Mouse (Mus musculus): Measurements from ENCODE around the gene Cdc20b. TPM values are rescaled to one million over a fixed set of nuclear protein-coding genes. Genes with fewer than 3 reads are reported as not detected.

The Cdc20b gene
- polyA plus RNA-seq, 2 experiments = not detected

DNA sequence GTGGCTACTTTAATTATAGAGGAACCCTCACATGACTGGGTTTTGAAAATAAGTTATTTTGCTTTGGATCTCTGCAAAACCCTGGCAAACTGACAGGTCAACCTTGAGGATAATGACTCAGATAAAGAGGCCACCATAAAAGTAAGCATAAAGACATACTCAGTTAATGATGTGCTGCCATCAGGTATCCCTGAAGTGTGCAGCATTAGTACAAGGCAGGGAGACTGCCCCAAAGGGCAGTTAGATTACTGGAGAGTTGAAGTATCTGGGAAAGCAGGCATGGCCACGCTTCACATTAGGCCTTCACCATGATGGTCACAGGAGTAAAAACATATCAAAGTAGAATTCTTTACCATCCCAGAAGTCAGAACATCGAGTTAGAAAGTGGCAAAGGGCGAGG, 10.0 kb downstream of the Cdc20b start:
- peak overlapping the region; percentile 72 for H3K9ac ChIP-seq (ENCODE audit: low read depth, low read length, severe bottlenecking)
- no peak overlapping the region for H3K27ac ChIP-seq (replicated peaks; ENCODE audit: low read depth, low read length)
- no peaks in the 10 kb centered on the region for H3K9me3 ChIP-seq (ENCODE audit: control insufficient read depth, low read length)
- ATAC-seq (ENCODE audit: low FRiP score, low read depth) (no peak), DNase-seq (ENCODE audit: low spot score) (no peak)
- peak overlapping the region; percentile 59 for H3K4me2 ChIP-seq (replicated peaks; ENCODE audit: low read depth, low read length, severe bottlenecking)
- peaks cover 10% of the 10 kb centered on the region for H3K4me1 ChIP-seq (ENCODE audit: control insufficient read depth, insufficient read depth, low read length)
- peaks cover 24% of the 10 kb centered on the region for H3K36me3 ChIP-seq (ENCODE audit: control insufficient read depth, insufficient read depth, low read length)
- peak overlapping the region; percentile 65 for H3K4me3 ChIP-seq (replicated peaks; ENCODE audit: low read length)
- H3K27me3 ChIP-seq (ENCODE audit: control insufficient read depth, insufficient read depth, low read length) = no peaks in the 10 kb centered on the region
- no peak for TF ChIP-seq POLR2A (IDR thresholded peaks at IDR 0.05; ENCODE audit: borderline replicate concordance, extremely low read depth, insufficient read depth, insufficient read length)
- WGBS = 59% methylated on average over 3 of the region's 3 CpGs

DNA sequence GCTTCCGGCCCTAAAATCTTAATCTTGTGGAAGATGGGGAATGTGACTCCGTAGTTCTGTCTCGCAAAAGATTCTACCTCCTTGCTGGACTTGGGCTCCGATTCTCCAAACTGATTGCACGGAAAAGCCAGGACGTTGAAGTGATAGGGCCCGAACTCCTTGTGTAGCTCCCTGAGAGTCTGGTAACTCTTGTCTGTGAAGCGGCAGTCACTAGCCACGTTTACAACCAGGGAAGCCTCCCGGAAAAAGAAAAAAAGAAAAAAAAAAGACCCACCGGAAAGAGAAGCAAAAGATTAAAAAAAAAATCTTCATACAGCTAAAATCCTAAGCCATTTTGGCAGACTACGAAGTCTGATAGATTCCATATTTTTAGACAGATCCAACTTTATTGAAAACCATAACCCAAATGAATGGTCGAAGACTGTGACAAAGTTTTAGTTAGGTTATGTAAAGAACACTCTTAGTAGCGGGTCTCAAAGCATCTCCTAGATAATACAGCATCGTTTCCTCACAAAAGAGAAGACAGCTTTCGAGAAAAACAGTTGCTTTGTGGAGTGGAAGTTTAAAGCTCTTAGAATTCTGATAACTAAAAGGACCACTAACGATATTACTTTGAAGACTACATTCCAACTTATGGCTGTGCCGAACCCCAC, 10.7 kb downstream of the Cdc20b start:
- Histone ChIP-seq H3K4me2 (replicated peaks; ENCODE audit: low read depth, low read length, severe bottlenecking) (peak overlapping the region; percentile 59), H3K4me1 (ENCODE audit: control insufficient read depth, insufficient read depth, low read length) (peaks cover 10% of the 10 kb centered on the region), H3K9ac (ENCODE audit: low read depth, low read length, severe bottlenecking) (peak overlapping the region; percentile 72), H3K27ac (replicated peaks; ENCODE audit: low read depth, low read length) (peak overlapping the region; percentile 87), H3K27me3 (ENCODE audit: control insufficient read depth, insufficient read depth, low read length) (no peaks in the 10 kb centered on the region), H3K4me3 (replicated peaks; ENCODE audit: low read length) (peak overlapping the region; percentile 65), H3K9me3 (ENCODE audit: control insufficient read depth, low read length) (no peaks in the 10 kb centered on the region), H3K36me3 (ENCODE audit: control insufficient read depth, insufficient read depth, low read length) (peaks cover 24% of the 10 kb centered on the region)
- DNase-seq (ENCODE audit: low spot score) (peak; percentile 54), ATAC-seq (ENCODE audit: low FRiP score, low read depth) (no peak)
- 8% methylated on average over 18 of the region's 18 CpGs for WGBS
- TF ChIP-seq POLR2A (IDR thresholded peaks at IDR 0.05; ENCODE audit: borderline replicate concordance, extremely low read depth, insufficient read depth, insufficient read length) = no peak

DNA sequence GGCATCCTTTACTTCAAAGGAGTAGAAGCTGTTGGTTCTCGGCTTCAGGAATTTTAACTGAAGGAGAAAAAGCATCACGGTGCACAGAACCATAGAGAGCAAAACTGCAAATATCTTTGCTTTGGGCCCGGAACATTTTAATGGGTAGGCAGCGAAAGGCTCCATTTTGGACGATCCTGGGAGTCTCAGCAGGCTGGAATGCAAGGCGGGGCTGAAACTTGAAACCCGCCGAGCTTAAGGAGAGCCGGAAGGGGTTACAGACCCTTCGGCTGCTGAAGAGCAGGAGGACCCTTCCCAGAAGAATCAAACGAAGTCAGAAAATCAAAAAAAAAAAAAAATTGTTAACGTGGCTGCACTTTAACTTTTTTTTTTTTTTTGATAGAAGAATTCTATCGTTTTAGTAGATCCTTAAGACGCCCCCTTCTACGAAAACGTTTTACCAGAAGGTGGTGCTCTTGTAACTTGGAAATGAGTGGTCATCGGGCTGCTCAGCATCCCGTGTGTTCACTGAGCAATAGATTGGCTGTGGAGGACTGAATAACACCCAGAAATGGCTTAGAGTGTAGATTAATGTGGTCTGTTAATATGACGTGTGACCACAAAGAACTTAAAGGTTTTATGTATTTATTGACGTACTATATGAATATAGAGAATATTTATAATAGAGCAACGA, 11.4 kb downstream of the Cdc20b start, which contains the start of gene Gpx8:
TSS of gene Gpx8 (minus strand) at position 200 of the 673 bp plus-strand sequence.
- peak; percentile 93 for ATAC-seq (ENCODE audit: low FRiP score, low read depth)
- WGBS = 4% methylated on average over 21 of the region's 21 CpGs
- H3K36me3 ChIP-seq (ENCODE audit: control insufficient read depth, insufficient read depth, low read length) = peaks cover 18% of the 10 kb centered on the region
- DNase-seq (ENCODE audit: low spot score) = peak; percentile 91
- peak within 1 kb of the TSS; percentile 87 for H3K27ac ChIP-seq (replicated peaks; ENCODE audit: low read depth, low read length)
- peak within 1 kb of the TSS; percentile 72 for H3K9ac ChIP-seq (ENCODE audit: low read depth, low read length, severe bottlenecking)
- no peaks in the 10 kb centered on the region for H3K27me3 ChIP-seq (ENCODE audit: control insufficient read depth, insufficient read depth, low read length)
- H3K4me3 ChIP-seq (replicated peaks; ENCODE audit: low read length) = peak within 1 kb of the TSS; percentile 65
- H3K4me1 ChIP-seq (ENCODE audit: control insufficient read depth, insufficient read depth, low read length) = peaks cover 10% of the 10 kb centered on the region
- no peak for TF ChIP-seq POLR2A (IDR thresholded peaks at IDR 0.05; ENCODE audit: borderline replicate concordance, extremely low read depth, insufficient read depth, insufficient read length)
- H3K9me3 ChIP-seq (ENCODE audit: control insufficient read depth, low read length) = no peaks in the 10 kb centered on the region
- H3K4me2 ChIP-seq (replicated peaks; ENCODE audit: low read depth, low read length, severe bottlenecking) = peak within 1 kb of the TSS; percentile 59

DNA sequence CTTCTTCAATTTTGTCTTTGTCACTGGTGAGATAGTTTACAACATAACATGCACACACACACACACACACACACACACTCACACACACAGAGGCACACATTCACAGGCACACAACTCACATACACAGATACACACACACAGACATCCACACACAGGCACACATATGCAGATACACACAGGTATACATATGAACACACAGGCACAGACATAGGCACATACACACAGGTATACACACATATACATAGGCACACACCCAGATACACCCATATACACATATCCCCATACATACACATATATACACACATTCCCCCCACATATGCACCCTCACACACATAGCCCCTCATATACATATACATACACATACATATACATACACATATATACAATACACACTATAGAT, 12.1 kb downstream of the Cdc20b start:
- no peak overlapping the region for H3K4me3 ChIP-seq (replicated peaks; ENCODE audit: low read length)
- H3K4me2 ChIP-seq (replicated peaks; ENCODE audit: low read depth, low read length, severe bottlenecking) = no peak overlapping the region
- ATAC-seq (ENCODE audit: low FRiP score, low read depth) = no peak

DNA sequence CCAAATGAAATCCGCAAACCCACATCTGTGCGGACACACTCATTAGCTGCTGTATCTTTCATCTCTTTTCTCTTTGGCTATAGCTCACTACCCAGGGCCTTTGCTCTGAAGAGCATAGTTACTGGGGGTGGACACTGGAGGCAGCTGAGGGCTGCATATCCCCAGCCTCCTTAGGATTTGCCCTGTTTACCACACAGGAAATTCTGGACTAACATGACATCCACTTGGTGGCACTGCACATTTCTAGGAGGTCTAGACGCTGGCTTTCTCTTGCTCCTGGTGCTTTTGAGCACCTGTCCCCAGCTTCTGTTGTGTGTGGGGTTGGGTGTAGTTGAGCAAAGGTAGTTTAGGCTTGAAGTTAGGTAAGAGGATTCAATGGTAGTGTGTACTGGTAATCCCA, 12.7 kb downstream of the Cdc20b start:
- Histone ChIP-seq H3K4me2 (replicated peaks; ENCODE audit: low read depth, low read length, severe bottlenecking) (no peak overlapping the region), H3K9me3 (ENCODE audit: control insufficient read depth, low read length) (no peaks in the 10 kb centered on the region), H3K9ac (ENCODE audit: low read depth, low read length, severe bottlenecking) (no peak overlapping the region), H3K27me3 (ENCODE audit: control insufficient read depth, insufficient read depth, low read length) (no peaks in the 10 kb centered on the region), H3K4me1 (ENCODE audit: control insufficient read depth, insufficient read depth, low read length) (peaks cover 10% of the 10 kb centered on the region), H3K36me3 (ENCODE audit: control insufficient read depth, insufficient read depth, low read length) (peaks cover 9% of the 10 kb centered on the region), H3K4me3 (replicated peaks; ENCODE audit: low read length) (no peak overlapping the region), H3K27ac (replicated peaks; ENCODE audit: low read depth, low read length) (no peak overlapping the region)
- DNase-seq (ENCODE audit: low spot score) = no peak
- TF ChIP-seq POLR2A (IDR thresholded peaks at IDR 0.05; ENCODE audit: borderline replicate concordance, extremely low read depth, insufficient read depth, insufficient read length) = no peak
- no peak for ATAC-seq (ENCODE audit: low FRiP score, low read depth)
- WGBS = 65% methylated on average over 3 of the region's 3 CpGs

More for the DNA sequence above, 12.1 kb downstream of the Cdc20b start:
- H3K27ac ChIP-seq (replicated peaks; ENCODE audit: low read depth, low read length) = no peak overlapping the region
- H3K9ac ChIP-seq (ENCODE audit: low read depth, low read length, severe bottlenecking) = no peak overlapping the region
- DNase-seq (ENCODE audit: low spot score) = no peak
- no peaks in the 10 kb centered on the region for H3K27me3 ChIP-seq (ENCODE audit: control insufficient read depth, insufficient read depth, low read length)
- H3K9me3 ChIP-seq (ENCODE audit: control insufficient read depth, low read length) = no peaks in the 10 kb centered on the region
- no peak for TF ChIP-seq POLR2A (IDR thresholded peaks at IDR 0.05; ENCODE audit: borderline replicate concordance, extremely low read depth, insufficient read depth, insufficient read length)
- peaks cover 12% of the 10 kb centered on the region for H3K36me3 ChIP-seq (ENCODE audit: control insufficient read depth, insufficient read depth, low read length)
- peaks cover 10% of the 10 kb centered on the region for H3K4me1 ChIP-seq (ENCODE audit: control insufficient read depth, insufficient read depth, low read length)

All from limb, embryonic 14.5 days (tissue).